Mouse (Mus musculus): ENCODE data around the gene Nup107.

DNA sequence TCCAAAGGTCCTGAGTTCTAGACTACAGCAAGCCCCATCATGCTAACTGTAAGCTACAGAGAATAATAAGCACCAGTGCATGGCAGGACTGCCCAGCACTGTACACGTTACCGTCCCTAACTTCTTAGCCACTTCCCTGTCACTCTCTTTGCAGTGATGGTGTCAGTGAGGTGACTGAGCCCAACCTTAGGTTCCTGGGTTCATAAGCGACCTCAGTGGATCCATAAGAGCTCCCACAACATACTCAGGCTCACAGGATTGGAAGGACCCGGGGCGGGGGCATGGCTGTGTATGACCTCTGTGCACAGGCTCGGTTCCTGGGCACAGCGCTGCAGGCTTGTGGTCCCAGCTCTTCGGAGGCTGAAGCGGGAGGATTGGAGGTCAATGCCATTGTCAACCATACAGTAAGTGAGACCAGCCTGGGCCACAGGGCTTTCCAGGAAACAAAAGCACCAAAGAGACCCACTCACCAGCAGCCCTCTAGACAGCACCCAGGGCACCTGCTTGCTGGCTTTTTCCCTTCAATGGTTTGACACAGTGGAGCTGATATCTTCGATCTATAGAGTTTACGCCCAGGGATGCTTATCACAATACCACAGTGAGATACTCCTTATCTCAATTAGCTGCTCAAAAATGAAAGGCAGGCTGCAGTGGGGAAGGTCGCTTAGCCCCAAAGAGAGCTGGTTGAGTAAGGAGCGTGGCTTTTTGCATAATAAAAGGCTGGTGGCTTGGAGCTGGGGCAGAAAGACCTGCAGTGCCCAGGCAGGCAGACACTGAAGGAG lies 54.2 kb downstream of the Nup107 start:
- TF ChIP-seq CTCF (IDR thresholded peaks at IDR 0.05; ENCODE audit: control insufficient read depth, insufficient read depth, low read length) (no peak), POLR2A (IDR thresholded peaks at IDR 0.05; ENCODE audit: borderline replicate concordance, control insufficient read depth, low read depth, low read length) (no peak)
